Mouse (Mus musculus): ENCODE results near the gene Col23a1.
"Not testable (repeated sequence)": the region's sequence is repeated elsewhere in the genome, so short reads cannot be mapped to it uniquely, and the experiment has no call there.

Gene Col23a1

GRCm38 (mm10) chr11:51328387-51328942 lies 38.7 kb downstream of the Col23a1 start:
- DNase-seq (ENCODE audit: low spot score in 2 of 2): no peak

GRCm38 (mm10) chr11:51329837-51330714 lies 40.4 kb downstream of the Col23a1 start:
- DNase-seq (ENCODE audit: low spot score in 2 of 2): no peak

GRCm38 (mm10) chr11:51334017-51334416 lies 44.3 kb downstream of the Col23a1 start:
- no peak for DNase-seq (ENCODE audit: low spot score in 2 of 2)

- no peak for DNase-seq (ENCODE audit: low spot score in 2 of 2)
Measured at GRCm38 (mm10) chr11:51337585-51337984, 47.9 kb downstream of the Col23a1 start.

GRCm38 (mm10) chr11:51338416-51338815 lies 48.7 kb downstream of the Col23a1 start:
- DNase-seq (ENCODE audit: low spot score in 2 of 2): no peak

GRCm38 (mm10) chr11:51341091-51341490 lies 51.4 kb downstream of the Col23a1 start:
- no peak for DNase-seq (ENCODE audit: low spot score in 2 of 2)

- DNase-seq (ENCODE audit: low spot score in 2 of 2): no peak
Measured at GRCm38 (mm10) chr11:51342776-51343175, 53.1 kb downstream of the Col23a1 start.

- no peak for DNase-seq (ENCODE audit: low spot score in 2 of 2)
Measured at GRCm38 (mm10) chr11:51343312-51343711, 53.6 kb downstream of the Col23a1 start.

- DNase-seq (ENCODE audit: low spot score in 2 of 2): no peak
Measured at GRCm38 (mm10) chr11:51343728-51344289, 54.1 kb downstream of the Col23a1 start.

- DNase-seq (ENCODE audit: low spot score in 2 of 2): no peak
Measured at GRCm38 (mm10) chr11:51345481-51346465, 56.1 kb downstream of the Col23a1 start.

- DNase-seq (ENCODE audit: low spot score in 2 of 2): no peak
Measured at GRCm38 (mm10) chr11:51347756-51348155, 58.0 kb downstream of the Col23a1 start.

GRCm38 (mm10) chr11:51349665-51350064 lies 59.9 kb downstream of the Col23a1 start:
- DNase-seq (ENCODE audit: low spot score in 2 of 2): no peak

GRCm38 (mm10) chr11:51351151-51351550 lies 61.4 kb downstream of the Col23a1 start:
- DNase-seq (ENCODE audit: low spot score in 2 of 2): no peak

GRCm38 (mm10) chr11:51351841-51352240 lies 62.1 kb downstream of the Col23a1 start:
- no peak for DNase-seq (ENCODE audit: low spot score in 2 of 2)

GRCm38 (mm10) chr11:51353746-51354145 lies 64.0 kb downstream of the Col23a1 start:
- DNase-seq (ENCODE audit: low spot score in 2 of 2): no peak

GRCm38 (mm10) chr11:51358981-51359380 lies 69.3 kb downstream of the Col23a1 start:
- not testable (repeated sequence) for DNase-seq (ENCODE audit: low spot score in 2 of 2)

- DNase-seq (ENCODE audit: low spot score in 2 of 2): no peak
Measured at GRCm38 (mm10) chr11:51364353-51364752, 74.6 kb downstream of the Col23a1 start.

GRCm38 (mm10) chr11:51367334-51367733 lies 77.6 kb downstream of the Col23a1 start:
- DNase-seq (ENCODE audit: low spot score in 2 of 2): no peak

GRCm38 (mm10) chr11:51370273-51370672 lies 80.6 kb downstream of the Col23a1 start:
- DNase-seq (ENCODE audit: low spot score in 2 of 2): no peak

- no peak for DNase-seq (ENCODE audit: low spot score in 2 of 2)
Measured at GRCm38 (mm10) chr11:51371321-51371720, 81.6 kb downstream of the Col23a1 start.

GRCm38 (mm10) chr11:51371926-51372325 lies 82.2 kb downstream of the Col23a1 start:
- no peak for DNase-seq (ENCODE audit: low spot score in 2 of 2)

- no peak for DNase-seq (ENCODE audit: low spot score in 2 of 2)
Measured at GRCm38 (mm10) chr11:51377199-51377598, 87.5 kb downstream of the Col23a1 start.

All from thymus, postnatal 10 days (tissue).